Mouse (Mus musculus): ENCODE data around the gene Clec12b.
"Not testable (repeated sequence)": the region's sequence is repeated elsewhere in the genome, so short reads cannot be mapped to it uniquely, and the experiment has no call there.

Clec12b gene

GRCm38 (mm10) chr6:129369374-129370132, 16.1 kb downstream of the Clec12b start:
- in situ Hi-C loops (cut with MseI, MboI): loop anchor here (5.0 to 25.0 kb wide), 2 partner anchors 112 to 507 kb away; no protein-coding TSS in a partner anchor

DNA sequence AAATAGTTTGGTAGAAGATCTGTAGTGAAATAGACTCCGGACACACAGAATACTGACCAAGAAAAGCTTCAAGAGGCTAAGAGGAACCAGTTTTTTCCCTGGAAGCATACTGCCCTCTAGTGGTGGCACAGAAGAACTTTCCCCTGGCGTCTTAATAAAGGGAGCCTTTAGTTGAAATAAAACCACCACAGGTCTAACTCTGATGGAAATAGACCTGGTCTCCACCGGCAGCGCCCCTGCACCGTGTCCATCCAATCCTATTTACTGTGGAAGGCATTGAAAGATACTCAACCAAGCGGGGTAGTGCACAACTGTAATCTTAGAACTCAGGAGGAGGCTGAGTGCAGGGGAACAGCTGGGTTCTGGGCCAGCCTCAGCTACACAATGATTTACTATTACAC, 19.7 kb downstream of the Clec12b start:
- in situ Hi-C loops (cut with MseI, MboI): loop anchor here (5.0 to 25.0 kb wide), 2 partner anchors 109 to 504 kb away; no protein-coding TSS in a partner anchor

DNA sequence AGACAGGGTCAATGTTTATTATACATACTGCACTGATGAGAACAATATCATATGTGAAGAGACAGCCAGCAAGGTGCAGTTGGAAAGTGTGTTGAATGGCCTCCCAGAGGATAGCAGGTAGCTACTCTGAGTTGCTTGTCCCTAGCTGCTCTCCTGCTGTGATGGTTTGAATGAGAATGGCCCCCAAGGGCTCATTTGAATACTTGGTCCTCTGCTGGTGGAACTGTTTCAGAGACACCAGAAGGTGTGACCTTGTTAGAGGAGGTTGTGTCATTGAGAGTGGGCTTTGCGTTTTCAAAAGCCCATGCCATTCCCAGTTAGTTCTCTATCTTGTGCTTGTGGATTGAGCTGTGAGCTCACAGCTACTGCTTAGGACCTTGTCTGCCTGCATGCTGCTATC, 21.7 kb downstream of the Clec12b start:
- in situ Hi-C loops (cut with MseI, MboI): loop anchor here (25.0 kb wide), 1 partner anchor 502 kb away; no protein-coding TSS in a partner anchor

DNA sequence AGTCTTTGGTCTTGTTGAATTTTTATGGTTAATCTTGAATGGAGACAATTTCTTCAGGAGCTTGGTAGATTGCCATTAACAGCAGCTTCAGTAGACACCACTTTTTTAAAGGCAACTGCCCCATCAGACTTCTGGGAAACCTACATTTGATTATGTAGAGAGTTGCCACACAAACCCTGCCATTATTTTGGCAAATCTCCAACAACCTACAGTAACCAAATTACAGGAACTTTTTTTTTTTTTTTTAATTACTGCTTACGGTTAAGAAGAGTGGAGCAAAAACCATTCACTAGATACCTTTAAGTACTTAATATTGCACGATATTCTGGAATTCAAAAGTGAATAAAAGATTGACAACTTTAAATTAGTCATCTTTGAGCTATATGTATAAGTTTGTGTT, 26.2 kb downstream of the Clec12b start:
- in situ Hi-C loops (cut with MseI, MboI): loop anchor here (10.0 to 25.0 kb wide), 2 partner anchors 95 to 497 kb away; no protein-coding TSS in a partner anchor

DNA sequence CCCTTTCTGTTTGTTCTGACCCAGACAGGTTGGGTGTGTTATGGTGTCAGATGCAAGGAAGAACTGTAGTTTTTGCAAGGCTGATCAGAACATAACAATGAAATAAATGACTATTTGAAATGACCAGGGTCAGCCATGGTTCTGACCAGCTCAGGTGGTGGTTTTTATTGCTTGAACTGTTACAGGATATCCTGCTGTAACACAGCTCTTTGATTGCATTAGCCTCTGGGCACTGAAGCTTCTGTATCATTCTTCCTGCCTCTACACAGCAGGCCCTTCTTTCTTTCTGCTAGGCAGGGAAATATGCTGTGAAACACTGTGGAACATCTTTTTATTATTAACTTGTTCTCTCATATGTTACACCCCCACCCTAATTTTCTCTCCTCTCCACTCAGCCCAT, 29.2 kb downstream of the Clec12b start:
- in situ Hi-C loops (cut with MseI, MboI): loop anchor here (10.0 to 25.0 kb wide), 2 partner anchors 92 to 494 kb away; no protein-coding TSS in a partner anchor

DNA sequence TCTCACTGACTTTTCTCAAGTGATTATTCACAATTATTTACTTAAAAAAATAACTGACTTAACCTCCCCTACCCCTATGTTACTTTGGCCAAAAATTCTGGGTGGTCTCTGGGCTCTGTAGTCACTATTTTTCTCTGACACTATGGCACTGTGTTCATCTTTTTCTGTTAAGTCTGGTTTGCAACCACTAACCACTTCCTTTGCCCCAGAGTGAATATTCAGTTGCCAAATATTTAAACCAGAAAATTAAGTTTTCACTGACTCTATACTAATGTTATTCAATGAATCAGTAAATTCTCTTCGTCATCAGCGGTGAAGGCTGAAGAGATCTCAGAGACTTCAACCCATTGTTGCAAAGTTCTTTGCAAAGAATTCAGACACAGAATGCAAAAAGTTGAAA, 29.9 kb downstream of the Clec12b start:
- in situ Hi-C loops (cut with MseI, MboI): loop anchor here (10.0 to 25.0 kb wide), 2 partner anchors 91 to 493 kb away; no protein-coding TSS in a partner anchor

- in situ Hi-C loops (cut with MseI, MboI): loop anchor here (10.0 to 25.0 kb wide), 2 partner anchors 86 to 489 kb away; no protein-coding TSS in a partner anchor
These were observed 34.6 kb downstream of the Clec12b start for GRCm38 (mm10) chr6:129351091-129351490.

DNA sequence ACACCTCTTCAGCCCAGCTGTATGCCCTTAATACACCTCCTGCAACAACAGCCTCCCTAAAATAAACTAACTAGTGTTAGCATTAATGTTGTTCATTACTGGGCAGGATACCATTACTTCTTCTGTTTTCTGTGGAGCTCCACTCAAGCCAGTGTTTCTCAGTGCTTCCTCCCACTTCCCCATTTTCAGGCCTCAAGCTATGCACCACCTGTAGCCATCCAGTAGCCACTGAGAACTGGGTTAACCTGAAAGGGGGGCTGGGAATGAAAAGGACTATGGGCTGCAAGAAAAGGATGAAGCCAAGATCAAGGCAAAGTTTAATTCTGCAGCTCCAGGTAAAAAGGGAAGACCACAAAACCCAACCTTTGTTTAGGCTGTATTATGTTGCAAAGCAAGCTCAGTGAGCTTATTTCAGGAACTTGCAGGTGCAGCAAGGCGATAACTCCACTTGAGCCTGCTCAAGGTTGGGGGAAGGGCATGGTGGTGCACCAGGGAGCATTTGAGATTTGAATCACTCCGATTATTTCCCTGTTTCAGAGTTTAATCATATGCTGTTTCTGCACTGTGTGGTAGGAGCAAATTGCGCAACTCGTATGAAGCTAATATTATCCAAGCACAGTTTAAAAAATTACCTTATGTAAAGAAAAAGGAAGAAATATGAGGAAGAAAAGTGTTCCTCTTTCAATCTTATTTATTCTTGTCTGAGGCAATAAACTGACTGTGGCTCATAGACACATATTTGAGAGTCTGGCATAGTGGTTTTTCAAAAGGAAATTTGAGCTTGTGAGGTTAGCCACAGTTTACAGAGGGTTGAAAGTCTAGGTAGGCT, 35.9 kb downstream of the Clec12b start:
- in situ Hi-C loops (cut with MseI, MboI): loop anchor here (10.0 to 25.0 kb wide), 2 partner anchors 85 to 487 kb away; no protein-coding TSS in a partner anchor

- in situ Hi-C loops (cut with MseI, MboI): no loop called here
These were observed 41.3 kb downstream of the Clec12b start for GRCm38 (mm10) chr6:129344408-129344807.

GRCm38 (mm10) chr6:129342391-129342790, 43.3 kb downstream of the Clec12b start, which contains the start of gene Clec12a:
Gene Clec12a (plus strand): TSS chr6:129342691.
- in situ Hi-C loops (cut with MseI, MboI): not testable (repeated sequence)

DNA sequence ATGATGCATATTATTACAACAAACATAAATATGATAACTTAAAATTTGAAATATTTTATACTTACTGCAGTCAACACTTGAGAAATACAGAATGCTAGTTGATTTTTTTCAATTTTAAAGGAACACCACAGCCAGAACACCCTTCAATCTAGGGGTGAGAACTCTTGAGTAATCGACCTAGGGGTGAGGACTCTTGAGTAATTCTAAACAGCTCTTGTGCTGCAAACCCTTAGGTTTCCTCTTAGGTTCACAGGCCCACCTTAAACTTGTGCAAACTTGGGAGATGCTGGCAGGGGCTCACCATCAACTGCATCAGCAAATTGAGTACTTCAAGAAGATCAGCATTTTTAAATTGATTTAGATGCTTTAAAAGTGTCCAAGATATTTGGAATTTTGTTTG, 47.9 kb downstream of the Clec12b start:
- in situ Hi-C loops (cut with MseI, MboI): no loop called here

DNA sequence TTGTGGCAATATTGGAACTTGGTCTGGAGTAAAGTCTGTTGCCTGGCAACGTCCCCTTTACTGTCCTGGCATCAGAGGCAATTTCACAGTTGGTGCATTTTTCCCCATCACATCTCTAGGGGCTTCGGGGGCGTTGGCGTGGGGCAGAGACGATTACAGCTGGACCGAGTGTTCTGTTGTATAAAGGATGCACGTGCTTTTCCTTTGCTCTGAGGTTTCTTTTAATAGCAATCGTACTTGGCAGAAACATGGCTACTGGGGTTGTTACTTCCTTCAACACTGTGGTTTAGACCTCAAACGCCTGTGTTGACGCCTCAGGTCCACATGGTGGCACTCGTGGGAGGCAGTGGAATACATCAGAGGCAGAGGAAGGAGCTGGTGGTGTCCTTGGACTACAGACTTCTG, 52.0 kb downstream of the Clec12b start:
- in situ Hi-C loops (cut with MseI, MboI): no loop called here

GRCm38 (mm10) chr6:129331610-129332009, 54.1 kb downstream of the Clec12b start, which contains the start of gene 4922502D21Rik:
Gene 4922502D21Rik (minus strand): TSS chr6:129331796.
- in situ Hi-C loops (cut with MseI, MboI): no loop called here

DNA sequence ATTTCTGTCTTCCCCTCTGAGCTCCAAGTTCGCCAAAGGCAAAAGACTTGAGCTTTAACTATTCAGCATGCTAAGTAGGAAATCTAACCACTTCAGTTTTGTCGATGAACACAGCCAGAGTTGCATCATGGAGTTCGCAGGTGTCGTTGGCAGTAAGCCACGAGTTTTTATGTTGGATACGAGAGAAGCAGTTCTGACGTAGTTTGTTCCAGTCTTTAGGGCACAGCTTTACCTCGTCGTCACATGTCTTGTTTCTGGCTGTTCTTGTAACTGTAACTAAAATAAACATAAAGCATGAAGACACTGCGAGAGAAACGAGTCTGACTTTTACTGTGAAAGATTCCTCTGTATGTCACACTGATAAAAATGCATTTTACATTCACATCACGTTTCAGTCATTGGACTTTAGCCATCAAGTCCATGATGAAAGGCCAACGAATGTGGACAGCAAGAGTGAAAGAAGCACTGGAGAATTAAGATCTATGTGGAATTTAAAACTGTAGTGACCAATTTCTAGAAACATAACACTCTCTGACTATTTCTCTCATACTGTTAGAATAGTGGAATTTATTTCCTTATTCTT, 59.0 kb downstream of the Clec12b start:
- in situ Hi-C loops (cut with MseI, MboI): no loop called here

GRCm38 (mm10) chr6:129326016-129326415, 59.7 kb downstream of the Clec12b start:
- in situ Hi-C loops (cut with MseI, MboI): no loop called here
